Mouse (Mus musculus): Measurements from ENCODE around the gene Gm13889. TPM values are rescaled to one million over a fixed set of nuclear protein-coding genes. Genes with fewer than 3 reads are reported as not detected.

Gene Gm13889
- polyA plus RNA-seq, 1 experiment, result 0.49 TPM

GRCm38 (mm10) chr2:93976436-93977252 is 19.6 kb upstream of the Gm13889 start:
- peak overlapping the region; percentile 27 for H3K4me3 ChIP-seq (ENCODE audit: low read depth, low read length)
- no peak overlapping the region for H3K27ac ChIP-seq (ENCODE audit: insufficient read depth, low read length)
- H3K9ac ChIP-seq (ENCODE audit: low read depth, poor library complexity, severe bottlenecking), result peak overlapping the region; percentile 30; the same call in 1 of the 2 replicates
- TF ChIP-seq CTCF (IDR thresholded peaks at IDR 0.05; ENCODE audit: low read depth, low read length), result no peak
- no peak for TF ChIP-seq POLR2A (IDR thresholded peaks at IDR 0.05; ENCODE audit: insufficient read depth, low read length)
- TF ChIP-seq EP300 (IDR thresholded peaks at IDR 0.05; ENCODE audit: insufficient read depth, low read depth, low read length), result no peak
- H3K4me1 ChIP-seq (ENCODE audit: control insufficient read depth, insufficient read depth, low read length), result no peaks in the 10 kb centered on the region
- H3K36me3 ChIP-seq (ENCODE audit: control insufficient read depth, insufficient read depth, low read length, poor library complexity, severe bottlenecking), result peaks cover 2% of the 10 kb centered on the region
- H3K9me3 ChIP-seq (replicated peaks; ENCODE audit: control insufficient read depth, insufficient read depth, low read length, poor library complexity, severe bottlenecking), result no peaks in the 10 kb centered on the region
- no peaks in the 10 kb centered on the region for H3K27me3 ChIP-seq (ENCODE audit: control insufficient read depth, insufficient read depth, low read length, poor library complexity, severe bottlenecking)

- no peak overlapping the region for H3K27ac ChIP-seq (ENCODE audit: insufficient read depth, low read length)
- H3K9ac ChIP-seq (ENCODE audit: low read depth, poor library complexity, severe bottlenecking), result peak overlapping the region; percentile 30; the same call in 1 of the 2 replicates
- TF ChIP-seq CTCF (IDR thresholded peaks at IDR 0.05; ENCODE audit: low read depth, low read length), result no peak
- no peak for TF ChIP-seq EP300 (IDR thresholded peaks at IDR 0.05; ENCODE audit: insufficient read depth, low read depth, low read length)
- TF ChIP-seq POLR2A (IDR thresholded peaks at IDR 0.05; ENCODE audit: insufficient read depth, low read length), result no peak
- H3K36me3 ChIP-seq (ENCODE audit: control insufficient read depth, insufficient read depth, low read length, poor library complexity, severe bottlenecking), result peaks cover 2% of the 10 kb centered on the region
- H3K9me3 ChIP-seq (replicated peaks; ENCODE audit: control insufficient read depth, insufficient read depth, low read length, poor library complexity, severe bottlenecking), result no peaks in the 10 kb centered on the region
- H3K4me1 ChIP-seq (ENCODE audit: control insufficient read depth, insufficient read depth, low read length), result no peaks in the 10 kb centered on the region
- peak overlapping the region; percentile 27; the same call in 1 of the 2 replicates for H3K4me3 ChIP-seq (ENCODE audit: low read depth, low read length)
- no peaks in the 10 kb centered on the region for H3K27me3 ChIP-seq (ENCODE audit: control insufficient read depth, insufficient read depth, low read length, poor library complexity, severe bottlenecking)
Observed at GRCm38 (mm10) chr2:93975526-93976435, 18.8 kb upstream of the Gm13889 start.

DNA sequence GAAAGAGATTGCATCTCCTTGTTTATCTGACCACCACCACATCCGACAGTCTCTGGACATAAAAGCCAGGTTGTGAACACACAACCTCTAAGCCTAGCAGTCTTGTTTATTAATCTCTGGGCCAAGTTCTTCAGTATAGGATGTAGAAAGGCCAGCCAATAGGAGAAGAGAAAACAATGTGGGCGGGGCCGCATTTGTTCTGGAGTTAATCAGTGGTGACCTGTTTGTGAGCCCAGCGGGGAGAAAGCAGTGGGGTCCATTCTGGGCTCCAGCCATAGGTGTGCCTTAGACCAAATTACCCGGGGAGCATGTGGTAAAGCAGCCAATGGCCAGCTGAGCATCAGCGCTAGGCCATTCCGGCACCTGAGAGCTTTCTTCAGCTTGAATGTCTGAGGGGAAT is 18.0 kb upstream of the Gm13889 start:
- TF ChIP-seq POLR2A (IDR thresholded peaks at IDR 0.05; ENCODE audit: insufficient read depth, low read length), result no peak
- no peak for TF ChIP-seq EP300 (IDR thresholded peaks at IDR 0.05; ENCODE audit: insufficient read depth, low read depth, low read length)
- no peak for TF ChIP-seq CTCF (IDR thresholded peaks at IDR 0.05; ENCODE audit: low read depth, low read length)
- no peaks in the 10 kb centered on the region for H3K9me3 ChIP-seq (replicated peaks; ENCODE audit: control insufficient read depth, insufficient read depth, low read length, poor library complexity, severe bottlenecking)
- H3K9ac ChIP-seq (ENCODE audit: low read depth, poor library complexity, severe bottlenecking), result no peak overlapping the region
- H3K4me1 ChIP-seq (ENCODE audit: control insufficient read depth, insufficient read depth, low read length), result no peaks in the 10 kb centered on the region
- no peaks in the 10 kb centered on the region for H3K27me3 ChIP-seq (ENCODE audit: control insufficient read depth, insufficient read depth, low read length, poor library complexity, severe bottlenecking)
- no peak overlapping the region for H3K27ac ChIP-seq (ENCODE audit: insufficient read depth, low read length)
- no peak overlapping the region for H3K4me3 ChIP-seq (ENCODE audit: low read depth, low read length)
- H3K36me3 ChIP-seq (ENCODE audit: control insufficient read depth, insufficient read depth, low read length, poor library complexity, severe bottlenecking), result no peaks in the 10 kb centered on the region; the same call in 1 of the 2 replicates

GRCm38 (mm10) chr2:93971647-93972046 is 14.6 kb upstream of the Gm13889 start:
- Histone ChIP-seq H3K27me3 (ENCODE audit: control insufficient read depth, insufficient read depth, low read length, poor library complexity, severe bottlenecking) (no peaks in the 10 kb centered on the region), H3K36me3 (ENCODE audit: control insufficient read depth, insufficient read depth, low read length, poor library complexity, severe bottlenecking) (no peaks in the 10 kb centered on the region), H3K9ac (ENCODE audit: low read depth, poor library complexity, severe bottlenecking) (no peak overlapping the region), H3K9me3 (replicated peaks; ENCODE audit: control insufficient read depth, insufficient read depth, low read length, poor library complexity, severe bottlenecking) (no peaks in the 10 kb centered on the region), H3K4me1 (ENCODE audit: control insufficient read depth, insufficient read depth, low read length) (no peaks in the 10 kb centered on the region), H3K27ac (ENCODE audit: insufficient read depth, low read length) (no peak overlapping the region), H3K4me3 (ENCODE audit: low read depth, low read length) (no peak overlapping the region)
- TF ChIP-seq CTCF (IDR thresholded peaks at IDR 0.05; ENCODE audit: low read depth, low read length) (no peak), POLR2A (IDR thresholded peaks at IDR 0.05; ENCODE audit: insufficient read depth, low read length) (no peak), EP300 (IDR thresholded peaks at IDR 0.05; ENCODE audit: insufficient read depth, low read depth, low read length) (no peak)

DNA sequence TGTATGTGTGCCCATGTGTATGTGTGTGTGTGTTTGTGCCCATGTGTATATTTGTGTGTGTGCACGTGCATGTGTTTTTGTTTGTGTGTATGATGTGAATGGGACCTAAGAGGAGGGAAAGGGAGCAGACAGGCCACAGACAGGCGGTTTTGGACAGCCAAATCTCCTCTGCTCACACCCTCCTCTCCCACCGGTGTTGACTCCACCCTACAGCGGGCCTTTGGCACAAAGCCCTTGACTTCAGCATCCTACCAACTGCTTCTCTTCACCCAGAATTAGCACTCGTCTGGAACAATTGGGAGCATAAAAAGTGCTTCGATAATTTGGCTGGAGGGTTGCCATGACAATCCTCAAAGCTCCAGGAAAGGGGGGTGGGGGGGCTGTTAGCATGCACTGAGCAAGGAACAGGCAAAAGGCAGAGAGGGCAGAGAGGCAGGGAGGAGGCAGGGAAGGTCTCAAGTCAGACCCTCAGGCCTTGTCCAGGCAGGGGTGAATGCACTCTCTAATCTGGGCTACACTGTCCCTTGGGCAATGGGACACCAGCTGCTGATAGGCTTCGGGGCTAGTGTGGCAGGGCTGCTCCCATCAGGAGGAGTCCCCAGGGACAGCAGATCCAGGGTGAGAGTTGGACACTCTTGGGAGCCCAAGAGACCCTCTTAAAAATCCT is 7.6 kb upstream of the Gm13889 start:
- Histone ChIP-seq H3K27me3 (ENCODE audit: control insufficient read depth, insufficient read depth, low read length, poor library complexity, severe bottlenecking) (no peaks in the 10 kb centered on the region), H3K9ac (ENCODE audit: low read depth, poor library complexity, severe bottlenecking) (no peak overlapping the region), H3K36me3 (ENCODE audit: control insufficient read depth, insufficient read depth, low read length, poor library complexity, severe bottlenecking) (no peaks in the 10 kb centered on the region), H3K27ac (ENCODE audit: insufficient read depth, low read length) (no peak overlapping the region), H3K4me3 (ENCODE audit: low read depth, low read length) (no peak overlapping the region), H3K9me3 (replicated peaks; ENCODE audit: control insufficient read depth, insufficient read depth, low read length, poor library complexity, severe bottlenecking) (no peaks in the 10 kb centered on the region), H3K4me1 (ENCODE audit: control insufficient read depth, insufficient read depth, low read length) (no peaks in the 10 kb centered on the region)
- no peak for TF ChIP-seq EP300 (IDR thresholded peaks at IDR 0.05; ENCODE audit: insufficient read depth, low read depth, low read length)
- no peak for TF ChIP-seq POLR2A (IDR thresholded peaks at IDR 0.05; ENCODE audit: insufficient read depth, low read length)
- TF ChIP-seq CTCF (IDR thresholded peaks at IDR 0.05; ENCODE audit: low read depth, low read length), result no peak

Measured in ES-Bruce4 (cell line).